Mouse (Mus musculus) adrenal gland, postnatal 25 days (tissue): ENCODE results near the gene Psmd12. TPM values are rescaled to one million over a fixed set of nuclear protein-coding genes. Genes with fewer than 3 reads are reported as not detected.

Experiments
- total RNA-seq: library from RNA; stranded (reverse); gene quantifications from 2 replicates; pipeline ENCODE4 v1.2.3, GENCODE M21; 2021

Psmd12 gene
- total RNA-seq, 1 experiment from 2014 or later = 98.8 TPM

Other genes starting within 250 kb of the Psmd12 start
- 14.8 and 20.4 TPM in 2 replicates for gene Pitpnc1, start 8.8 kb upstream of the Psmd12 start, total RNA-seq
- gene Helz, start 68.4 kb downstream of the Psmd12 start, total RNA-seq = 29.5 and 36.6 TPM in 2 replicates
- not detected in 2 replicates for gene Cacng1, start 237.0 kb downstream of the Psmd12 start, total RNA-seq